Mouse (Mus musculus) spleen, adult 2 months (tissue): ENCODE measurements around the gene Cep152. TPM values are rescaled to one million over a fixed set of nuclear protein-coding genes. Genes with fewer than 3 reads are reported as not detected.

Experiments
- DNase-seq, 2 experiments: peaks; one replicate each; pipeline versions ENCODE4 v3.0.0 to v3.0.0-alpha.2; 2012 to 2021; ENCODE audit warnings: low spot score in 2 of 2, low read depth in 1 of 2
- H3K27ac ChIP-seq: fragments of 200-500 bp; 2 replicates; pipeline ENCODE4 v1.5.1; 2012; ENCODE audit warnings: low read length, inconsistent platforms; ENCODE audit not compliant: insufficient read depth
- H3K27me3 ChIP-seq: fragments of 200-500 bp; 2 replicates; pipeline ENCODE4 v1.6.1; 2012; ENCODE audit warnings: mild to moderate bottlenecking, moderate library complexity, low read length, inconsistent platforms; ENCODE audit not compliant: control insufficient read depth, insufficient read depth
- H3K36me3 ChIP-seq: fragments of 200-500 bp; 2 replicates; pipeline ENCODE4 v1.6.1; 2012; ENCODE audit warnings: mild to moderate bottlenecking, low read length, inconsistent platforms; ENCODE audit not compliant: control insufficient read depth, insufficient read depth
- H3K4me1 ChIP-seq: fragments of 200-500 bp; 2 replicates; pipeline ENCODE4 v1.6.1; 2011; ENCODE audit warnings: inconsistent platforms; ENCODE audit not compliant: control insufficient read depth, insufficient read depth, insufficient read length
- H3K4me3 ChIP-seq: fragments of 200-500 bp; 2 replicates; pipeline ENCODE4 v1.5.1; 2011; ENCODE audit warnings: mild to moderate bottlenecking, inconsistent platforms; ENCODE audit not compliant: insufficient read depth, insufficient read length; ENCODE audit errors: extremely low read depth
- CTCF ChIP-seq: fragments of 200-500 bp; IDR thresholded peaks from 2 replicates; pipeline ENCODE4 v1.5.1; 2011; ENCODE audit warnings: mild to moderate bottlenecking, inconsistent platforms; ENCODE audit not compliant: insufficient read depth, insufficient read length, insufficient replicate concordance; ENCODE audit errors: extremely low read depth
- POLR2A ChIP-seq: fragments of 200-500 bp; IDR thresholded peaks from 2 replicates; pipeline ENCODE4 v1.6.1; 2011; ENCODE audit warnings: low read depth, low read length, inconsistent platforms
- WGBS: fragments of 180-500 bp; shearing (Covaris S2); methylation state at CpG from one replicate; pipeline ENCODE4 v1.1.7; 2018; 5-methylcytosine and 5-hydroxymethylcytosine counted together
- polyA plus RNA-seq: library from polyadenylated mRNA; depleted of rRNA; stranded (reverse); fragments of >200 nt; gene quantifications from 2 replicates; pipeline ENCODE4 v1.2.3, GENCODE M21; 2012; rRNA removed

The Cep152 gene
- polyA plus RNA-seq, result 1.8 and 2.0 TPM in 2 replicates

GRCm38 (mm10) chr2:125624837-125625351 lies at the start of gene Cep152:
Gene Cep152, minus strand, starts transcription at chr2:125625113.
- Histone ChIP-seq H3K36me3 (0 out of 2 replicates have a peak, but pooled peaks cover 1% of the 10 kb centered on the region), H3K27ac (no peak within 1 kb of the TSS)

GRCm38 (mm10) chr2:125672957-125673631 lies 48.2 kb upstream of the Cep152 start, which contains the start of gene Eid1:
Gene Eid1, plus strand, starts transcription at chr2:125673095.
- DNase-seq, result peak; percentile 61 to 74
- Histone ChIP-seq H3K4me3 (peak within 1 kb of the TSS; percentile 79), H3K27ac (peak within 1 kb of the TSS; percentile 56), H3K36me3 (no peaks in the 10 kb centered on the region; the same call in 1 of the 2 replicates), H3K4me1 (no peaks in the 10 kb centered on the region), H3K27me3 (no peaks in the 10 kb centered on the region)
- TF ChIP-seq CTCF (no peak), POLR2A (no peak; the same call in 1 of the 2 replicates)
- under 1% methylated on average over 64 of the region's 79 CpGs for WGBS

More at GRCm38 (mm10) chr2:125624837-125625351, at the start of gene Cep152:
- no peak; the same call in 1 of the 2 replicates for TF ChIP-seq POLR2A
- no peak for TF ChIP-seq CTCF
- Histone ChIP-seq H3K27me3 (no peaks in the 10 kb centered on the region), H3K4me3 (peak within 1 kb of the TSS; percentile 60), H3K4me1 (no peaks in the 10 kb centered on the region; the same call in 1 of the 2 replicates)
- WGBS, result under 1% methylated on average over 50 of the region's 50 CpGs
- DNase-seq, result peak; percentile 86 to 96

- H3K4me1 ChIP-seq, result no peaks in the 10 kb centered on the region
- DNase-seq, result no peak
- no peaks in the 10 kb centered on the region for H3K27me3 ChIP-seq
- peak overlapping the region; percentile 79 for H3K4me3 ChIP-seq
- TF ChIP-seq POLR2A (no peak), CTCF (no peak)
- H3K27ac ChIP-seq, result no peak overlapping the region
- no peaks in the 10 kb centered on the region; the same call in 1 of the 2 replicates for H3K36me3 ChIP-seq
- WGBS, result 40% methylated on average over 8 of the region's 20 CpGs
Measured at GRCm38 (mm10) chr2:125672568-125672956, 47.6 kb upstream of the Cep152 start.

GRCm38 (mm10) chr2:125670846-125671245 lies 45.9 kb upstream of the Cep152 start:
- 21% methylated on average over 1 of the region's 1 CpGs for WGBS
- no peak for TF ChIP-seq CTCF
- TF ChIP-seq POLR2A, result no peak

GRCm38 (mm10) chr2:125667721-125668120 lies 42.8 kb upstream of the Cep152 start:
- TF ChIP-seq POLR2A (no peak), CTCF (no peak)
- H3K27me3 ChIP-seq, result no peaks in the 10 kb centered on the region
- H3K27ac ChIP-seq, result no peak overlapping the region
- DNase-seq, result no peak
- no peak overlapping the region for H3K4me3 ChIP-seq
- no peaks in the 10 kb centered on the region for H3K4me1 ChIP-seq
- no peaks in the 10 kb centered on the region for H3K36me3 ChIP-seq
- 53% methylated on average over 7 of the region's 7 CpGs for WGBS

More at GRCm38 (mm10) chr2:125670846-125671245, 45.9 kb upstream of the Cep152 start:
- Histone ChIP-seq H3K27ac (no peak overlapping the region), H3K27me3 (no peaks in the 10 kb centered on the region), H3K4me1 (no peaks in the 10 kb centered on the region), H3K36me3 (no peaks in the 10 kb centered on the region; the same call in 1 of the 2 replicates), H3K4me3 (no peak overlapping the region)
- DNase-seq, result no peak

GRCm38 (mm10) chr2:125667184-125667583 lies 42.3 kb upstream of the Cep152 start:
- DNase-seq, result no peak
- Histone ChIP-seq H3K27me3 (no peaks in the 10 kb centered on the region), H3K27ac (no peak overlapping the region; the same call in 1 of the 2 replicates), H3K4me1 (no peaks in the 10 kb centered on the region), H3K4me3 (no peak overlapping the region; the same call in 1 of the 2 replicates), H3K36me3 (no peaks in the 10 kb centered on the region)
- TF ChIP-seq CTCF, result no peak
- TF ChIP-seq POLR2A, result no peak
- WGBS, result 12% methylated on average over 5 of the region's 5 CpGs
